Mouse (Mus musculus): ENCODE data around the gene Tmtc2. TPM values are rescaled to one million over a fixed set of nuclear protein-coding genes. Genes with fewer than 3 reads are reported as not detected.

Tmtc2 gene
- polyA plus RNA-seq, 1 experiment from 2014 or later, result 3.7 TPM

- H3K27ac ChIP-seq (ENCODE audit: low read depth, low read length), result no peak overlapping the region
- H3K4me3 ChIP-seq (ENCODE audit: low read depth, low read length), result peak overlapping the region; percentile 46
- H3K9ac ChIP-seq (ENCODE audit: low read length), result peak overlapping the region; percentile 82
- ATAC-seq (ENCODE audit: low FRiP score) (peak; percentile 70), DNase-seq (ENCODE audit: low spot score, missing footprints) (peak; percentile 99)
- no peaks in the 10 kb centered on the region for H3K36me3 ChIP-seq (ENCODE audit: control insufficient read depth, insufficient read depth, low read length)
- no peaks in the 10 kb centered on the region for H3K9me3 ChIP-seq (ENCODE audit: control insufficient read depth, low read length)
- H3K4me1 ChIP-seq (ENCODE audit: control insufficient read depth, insufficient read depth, low read length), result peaks cover 15% of the 10 kb centered on the region
- H3K27me3 ChIP-seq (ENCODE audit: control insufficient read depth, insufficient read depth, low read length), result no peaks in the 10 kb centered on the region
- under 1% methylated on average over 44 of the region's 44 CpGs for WGBS
- peak overlapping the region; percentile 91 for H3K4me2 ChIP-seq
These were observed 727 bp upstream of the Tmtc2 start for GRCm38 (mm10) chr10:105574695-105575660.

GRCm38 (mm10) chr10:105573306-105573907 lies 844 bp downstream of the Tmtc2 start:
- Histone ChIP-seq H3K4me3 (ENCODE audit: low read depth, low read length) (peak overlapping the region; percentile 46), H3K36me3 (ENCODE audit: control insufficient read depth, insufficient read depth, low read length) (no peaks in the 10 kb centered on the region), H3K27me3 (ENCODE audit: control insufficient read depth, insufficient read depth, low read length) (no peaks in the 10 kb centered on the region), H3K27ac (ENCODE audit: low read depth, low read length) (peak overlapping the region; percentile 70), H3K9me3 (ENCODE audit: control insufficient read depth, low read length) (no peaks in the 10 kb centered on the region), H3K4me2 (peak overlapping the region; percentile 91), H3K9ac (ENCODE audit: low read length) (peak overlapping the region; percentile 82), H3K4me1 (ENCODE audit: control insufficient read depth, insufficient read depth, low read length) (peaks cover 15% of the 10 kb centered on the region)
- under 1% methylated on average over 37 of the region's 37 CpGs for WGBS
- no peak for DNase-seq (ENCODE audit: low spot score, missing footprints)
- peak; percentile 29 for ATAC-seq (ENCODE audit: low FRiP score)

- peak overlapping the region; percentile 91 for H3K4me2 ChIP-seq
- no peaks in the 10 kb centered on the region for H3K27me3 ChIP-seq (ENCODE audit: control insufficient read depth, insufficient read depth, low read length)
- no peaks in the 10 kb centered on the region for H3K9me3 ChIP-seq (ENCODE audit: control insufficient read depth, low read length)
- DNase-seq (ENCODE audit: low spot score, missing footprints), result peak; percentile 94
- no peak overlapping the region for H3K27ac ChIP-seq (ENCODE audit: low read depth, low read length)
- H3K36me3 ChIP-seq (ENCODE audit: control insufficient read depth, insufficient read depth, low read length), result no peaks in the 10 kb centered on the region
- peaks cover 15% of the 10 kb centered on the region for H3K4me1 ChIP-seq (ENCODE audit: control insufficient read depth, insufficient read depth, low read length)
- H3K9ac ChIP-seq (ENCODE audit: low read length), result peak overlapping the region; percentile 82
- 3% methylated on average over 16 of the region's 16 CpGs for WGBS
- H3K4me3 ChIP-seq (ENCODE audit: low read depth, low read length), result peak overlapping the region; percentile 46
- no peak for ATAC-seq (ENCODE audit: low FRiP score)
These were observed 1.4 kb downstream of the Tmtc2 start for GRCm38 (mm10) chr10:105572829-105573228.

GRCm38 (mm10) chr10:105572301-105572700 lies 1.9 kb downstream of the Tmtc2 start:
- Histone ChIP-seq H3K4me1 (ENCODE audit: control insufficient read depth, insufficient read depth, low read length) (peaks cover 13% of the 10 kb centered on the region), H3K9ac (ENCODE audit: low read length) (peak overlapping the region; percentile 82; the same call in 1 of the 2 replicates), H3K36me3 (ENCODE audit: control insufficient read depth, insufficient read depth, low read length) (no peaks in the 10 kb centered on the region), H3K9me3 (ENCODE audit: control insufficient read depth, low read length) (no peaks in the 10 kb centered on the region), H3K27ac (ENCODE audit: low read depth, low read length) (no peak overlapping the region), H3K4me2 (peak overlapping the region; percentile 91), H3K4me3 (ENCODE audit: low read depth, low read length) (peak overlapping the region; percentile 46), H3K27me3 (ENCODE audit: control insufficient read depth, insufficient read depth, low read length) (no peaks in the 10 kb centered on the region)
- DNase-seq (ENCODE audit: low spot score, missing footprints), result no peak
- no peak for ATAC-seq (ENCODE audit: low FRiP score)
- 27% methylated on average over 7 of the region's 7 CpGs for WGBS

GRCm38 (mm10) chr10:105571831-105572230 lies 2.4 kb downstream of the Tmtc2 start:
- DNase-seq (ENCODE audit: low spot score, missing footprints) (no peak), ATAC-seq (ENCODE audit: low FRiP score) (no peak)
- no peak overlapping the region for H3K27ac ChIP-seq (ENCODE audit: low read depth, low read length)
- peak overlapping the region; percentile 82; the same call in 1 of the 2 replicates for H3K9ac ChIP-seq (ENCODE audit: low read length)
- H3K9me3 ChIP-seq (ENCODE audit: control insufficient read depth, low read length), result no peaks in the 10 kb centered on the region
- peaks cover 13% of the 10 kb centered on the region for H3K4me1 ChIP-seq (ENCODE audit: control insufficient read depth, insufficient read depth, low read length)
- H3K4me2 ChIP-seq, result peak overlapping the region; percentile 91
- no peaks in the 10 kb centered on the region for H3K36me3 ChIP-seq (ENCODE audit: control insufficient read depth, insufficient read depth, low read length)
- 50% methylated on average over 4 of the region's 4 CpGs for WGBS
- H3K27me3 ChIP-seq (ENCODE audit: control insufficient read depth, insufficient read depth, low read length), result no peaks in the 10 kb centered on the region
- H3K4me3 ChIP-seq (ENCODE audit: low read depth, low read length), result peak overlapping the region; percentile 46

- H3K27ac ChIP-seq (ENCODE audit: low read depth, low read length), result no peak overlapping the region
- ATAC-seq (ENCODE audit: low FRiP score) (no peak), DNase-seq (ENCODE audit: low spot score, missing footprints) (no peak)
- no peaks in the 10 kb centered on the region for H3K9me3 ChIP-seq (ENCODE audit: control insufficient read depth, low read length)
- H3K36me3 ChIP-seq (ENCODE audit: control insufficient read depth, insufficient read depth, low read length), result no peaks in the 10 kb centered on the region
- H3K4me1 ChIP-seq (ENCODE audit: control insufficient read depth, insufficient read depth, low read length), result peaks cover 13% of the 10 kb centered on the region
- H3K4me3 ChIP-seq (ENCODE audit: low read depth, low read length), result no peak overlapping the region
- H3K9ac ChIP-seq (ENCODE audit: low read length), result no peak overlapping the region
- WGBS, result 72% methylated on average over 8 of the region's 8 CpGs
- peak overlapping the region; percentile 9; the same call in 1 of the 2 replicates for H3K4me2 ChIP-seq
- H3K27me3 ChIP-seq (ENCODE audit: control insufficient read depth, insufficient read depth, low read length), result no peaks in the 10 kb centered on the region
These were observed 3.2 kb downstream of the Tmtc2 start for GRCm38 (mm10) chr10:105571019-105571418.

GRCm38 (mm10) chr10:105569573-105569972 lies 4.7 kb downstream of the Tmtc2 start:
- WGBS, result 92% methylated on average over 4 of the region's 4 CpGs
- no peak for DNase-seq (ENCODE audit: low spot score, missing footprints)
- no peak overlapping the region for H3K4me3 ChIP-seq (ENCODE audit: low read depth, low read length)
- ATAC-seq (ENCODE audit: low FRiP score), result no peak
- H3K27me3 ChIP-seq (ENCODE audit: control insufficient read depth, insufficient read depth, low read length), result no peaks in the 10 kb centered on the region
- peaks cover 10% of the 10 kb centered on the region for H3K4me1 ChIP-seq (ENCODE audit: control insufficient read depth, insufficient read depth, low read length)
- no peak overlapping the region for H3K9ac ChIP-seq (ENCODE audit: low read length)
- H3K36me3 ChIP-seq (ENCODE audit: control insufficient read depth, insufficient read depth, low read length), result no peaks in the 10 kb centered on the region
- H3K9me3 ChIP-seq (ENCODE audit: control insufficient read depth, low read length), result no peaks in the 10 kb centered on the region
- H3K4me2 ChIP-seq, result no peak overlapping the region
- H3K27ac ChIP-seq (ENCODE audit: low read depth, low read length), result no peak overlapping the region

- Histone ChIP-seq H3K9me3 (ENCODE audit: control insufficient read depth, low read length) (no peaks in the 10 kb centered on the region), H3K36me3 (ENCODE audit: control insufficient read depth, insufficient read depth, low read length) (no peaks in the 10 kb centered on the region), H3K4me1 (ENCODE audit: control insufficient read depth, insufficient read depth, low read length) (peaks cover 10% of the 10 kb centered on the region), H3K27me3 (ENCODE audit: control insufficient read depth, insufficient read depth, low read length) (no peaks in the 10 kb centered on the region), H3K9ac (ENCODE audit: low read length) (no peak overlapping the region), H3K4me2 (no peak overlapping the region), H3K27ac (ENCODE audit: low read depth, low read length) (no peak overlapping the region), H3K4me3 (ENCODE audit: low read depth, low read length) (no peak overlapping the region)
- WGBS, result 87% methylated on average over 8 of the region's 8 CpGs
- peak; percentile 73 for DNase-seq (ENCODE audit: low spot score, missing footprints)
- no peak for ATAC-seq (ENCODE audit: low FRiP score)
These were observed 6.3 kb downstream of the Tmtc2 start for GRCm38 (mm10) chr10:105567825-105568531.
